Mouse (Mus musculus) lung, embryonic 14.5 days (tissue): ENCODE results near the gene Cyb561d1. TPM values are rescaled to one million over a fixed set of nuclear protein-coding genes. Genes with fewer than 3 reads are reported as not detected.

Experiments used
- ATAC-seq: fragments of 200-750 bp; cut with Nextera tagmentation; 2 replicates; pipeline ENCODE4 v1.8.0; 2017; ENCODE audit warnings: mild to moderate bottlenecking, moderate TSS enrichment, moderate library complexity; ENCODE audit not compliant: insufficient read depth
- DNase-seq: peaks from one replicate; pipeline ENCODE4 v3.0.0-alpha.2; 2015
- H3K27ac ChIP-seq: fragments of 300-500 bp; sonication (generic); 2 replicates; pipeline ENCODE4 v1.5.1; 2014; ENCODE audit warnings: low read depth, mild to moderate bottlenecking, moderate library complexity
- H3K27me3 ChIP-seq: fragments of 300-500 bp; sonication (generic); 2 replicates; pipeline ENCODE4 v1.6.1; 2014; ENCODE audit warnings: low read length, control low read depth; ENCODE audit not compliant: insufficient read depth
- H3K36me3 ChIP-seq: fragments of 300-500 bp; sonication (generic); 2 replicates; pipeline ENCODE4 v1.6.1; 2014; ENCODE audit warnings: control low read depth; ENCODE audit not compliant: insufficient read depth
- H3K4me1 ChIP-seq: fragments of 300-500 bp; sonication (generic); 2 replicates; pipeline ENCODE4 v1.6.1; 2014; ENCODE audit warnings: antibody characterized with exemption, control low read depth; ENCODE audit not compliant: insufficient read depth
- H3K4me2 ChIP-seq: fragments of 300-500 bp; sonication (generic); 2 replicates; pipeline ENCODE4 v1.6.1; 2014; ENCODE audit warnings: mild to moderate bottlenecking
- H3K4me3 ChIP-seq: fragments of 300-500 bp; sonication (generic); 2 replicates; pipeline ENCODE4 v1.5.1; 2014; ENCODE audit warnings: low read depth, low read length
- H3K9ac ChIP-seq: fragments of 300-500 bp; sonication (generic); 2 replicates; pipeline ENCODE4 v1.6.1; 2014
- H3K9me3 ChIP-seq: fragments of 300-500 bp; sonication (generic); 2 replicates; pipeline ENCODE4 v1.6.1; 2016; ENCODE audit warnings: low read depth, low read length, control low read depth
- CTCF ChIP-seq: IDR thresholded peaks from 2 replicates; pipeline ENCODE4 v1.5.1; 2016; ENCODE audit warnings: antibody characterized with exemption, low read depth
- WGBS: fragments of 180-500 bp; shearing (Covaris S2); extraction: QIAGEN DNeasy Blood & Tissue Kit; methylation state at CpG from one replicate; pipeline ENCODE4 v1.1.7; 2014; 5-methylcytosine and 5-hydroxymethylcytosine counted together
- polyA plus RNA-seq: library from polyadenylated mRNA; unstranded; fragments of >200 nt; fragmentation: Nextera tagmentation; extraction: Ambion mirVana; gene quantifications from 2 replicates; pipeline ENCODE4 v1.2.1, GENCODE M21; 2014

Cyb561d1 gene
- polyA plus RNA-seq, 1 experiment from 2014 or later = 2.0 TPM

DNA sequence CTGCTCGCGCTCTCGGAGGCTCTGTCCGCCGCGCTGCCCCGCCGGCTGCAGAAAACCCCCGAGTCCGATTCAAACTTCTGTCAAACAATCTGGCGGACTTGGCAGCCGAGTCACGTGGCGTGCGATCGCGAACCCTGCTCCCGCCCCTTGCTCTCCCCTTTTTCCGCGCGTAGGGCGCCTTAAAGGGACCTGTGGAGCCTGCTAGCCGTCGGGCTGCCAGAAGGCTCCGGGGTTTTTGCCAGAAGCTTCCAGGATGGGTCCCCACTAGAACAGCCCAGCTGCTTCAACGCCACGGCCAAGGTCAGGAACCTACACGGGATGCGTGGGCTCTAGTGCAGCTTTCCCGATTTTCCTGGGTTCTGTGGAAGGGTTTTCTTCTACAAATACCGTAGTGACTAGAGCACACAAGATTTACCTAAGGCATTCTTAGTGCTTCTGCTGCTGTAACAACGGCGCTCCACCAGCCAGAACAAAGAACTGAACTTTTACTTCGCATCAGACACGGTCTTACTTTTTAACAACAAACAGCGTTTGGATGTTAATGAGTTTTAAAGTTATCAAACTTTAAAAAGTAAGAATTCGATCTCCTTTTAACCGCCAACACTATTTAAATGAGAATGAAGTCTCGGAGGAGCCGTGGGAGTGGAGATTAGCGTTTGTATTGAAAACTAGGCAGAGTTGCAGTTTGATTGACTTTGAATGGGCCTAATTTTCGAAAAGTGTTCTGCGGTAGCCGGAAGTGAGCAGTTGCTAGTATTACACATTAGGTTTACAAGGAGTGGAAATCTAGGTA, 25.7 kb upstream of the Cyb561d1 start, which contains the start of gene Sypl2:
TSS of gene Sypl2 (minus strand) at position 91 of the 793 bp plus-strand sequence.
- Histone ChIP-seq H3K9ac (peak within 1 kb of the TSS; percentile 48), H3K4me1 (no peaks in the 10 kb centered on the region), H3K36me3 (no peaks in the 10 kb centered on the region), H3K4me2 (peak within 1 kb of the TSS; percentile 75), H3K9me3 (no peaks in the 10 kb centered on the region), H3K27ac (no peak within 1 kb of the TSS), H3K4me3 (peak within 1 kb of the TSS; percentile 45), H3K27me3 (peaks cover 40% of the 10 kb centered on the region)
- peak; percentile 74 for ATAC-seq
- WGBS = 5% methylated on average over 44 of the region's 44 CpGs
- TF ChIP-seq CTCF = no peak
- peak; percentile 74 for DNase-seq

DNA sequence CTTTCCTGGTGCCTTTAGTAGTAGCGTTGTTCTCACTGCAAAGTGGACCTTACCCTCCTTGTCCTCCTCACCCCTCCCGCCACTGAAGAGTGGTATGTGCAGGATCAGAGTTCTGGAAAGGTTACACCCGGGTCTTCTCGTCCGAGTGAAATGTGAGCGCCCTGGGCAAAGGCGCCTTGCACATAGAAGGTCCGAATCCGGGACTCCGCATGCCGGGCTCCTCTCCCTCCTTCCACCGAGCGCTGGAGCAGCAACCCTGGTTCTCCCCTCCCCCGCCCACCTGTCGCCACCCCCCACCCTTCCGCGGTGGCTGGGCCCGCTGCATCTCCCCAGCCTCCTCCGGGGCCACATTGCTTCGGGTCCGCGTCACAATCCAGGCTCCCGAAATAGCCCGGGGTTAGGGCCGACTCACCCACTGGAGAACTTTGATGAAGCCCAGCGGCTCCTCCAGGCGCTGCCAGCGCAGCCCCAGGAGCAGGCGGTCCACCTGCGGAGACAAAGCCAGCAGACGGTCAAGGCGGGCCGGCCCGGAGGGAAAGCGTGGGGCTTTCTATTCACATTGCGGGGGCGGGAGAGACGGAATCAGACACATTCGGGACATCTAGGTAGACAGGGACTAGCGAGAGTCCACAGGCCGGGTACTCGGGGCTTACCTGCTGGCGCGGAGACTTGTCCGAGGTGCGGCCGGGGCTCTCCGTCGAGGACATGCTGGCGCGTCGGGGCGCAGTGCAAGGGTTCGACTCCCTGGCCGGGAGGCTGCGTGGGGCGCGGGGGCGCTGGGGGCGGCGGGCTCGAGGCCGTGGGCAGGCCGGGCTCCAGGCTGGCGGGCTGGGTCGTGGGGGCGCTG, 24.9 kb upstream of the Cyb561d1 start:
- Histone ChIP-seq H3K9ac (peak overlapping the region; percentile 48), H3K4me3 (peak overlapping the region; percentile 45), H3K9me3 (no peaks in the 10 kb centered on the region), H3K36me3 (no peaks in the 10 kb centered on the region), H3K4me2 (peak overlapping the region; percentile 75), H3K27ac (no peak overlapping the region), H3K4me1 (no peaks in the 10 kb centered on the region), H3K27me3 (peaks cover 40% of the 10 kb centered on the region)
- DNase-seq = no peak
- WGBS = 2% methylated on average over 67 of the region's 67 CpGs
- ATAC-seq = peak; percentile 58
- no peak for TF ChIP-seq CTCF

DNA sequence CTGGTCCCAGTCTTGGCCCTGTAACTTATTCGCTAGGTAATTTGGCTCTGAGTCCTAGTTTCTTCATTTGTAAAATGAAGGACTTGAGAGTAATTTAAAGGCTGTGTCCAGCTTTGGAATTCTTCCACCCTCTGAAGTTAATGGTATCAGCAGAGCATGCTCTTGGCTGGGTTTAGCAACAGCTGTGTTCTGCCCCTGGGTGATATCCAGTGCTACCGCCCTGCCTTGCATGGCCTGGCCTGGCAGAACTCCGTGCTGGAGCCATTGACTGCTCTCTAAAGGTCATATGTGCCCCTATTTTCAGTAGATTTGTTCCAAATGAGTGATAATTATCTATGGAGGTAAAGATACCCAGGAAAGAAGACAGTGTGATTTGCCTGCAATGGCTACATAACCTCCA, 19.6 kb upstream of the Cyb561d1 start:
- no peaks in the 10 kb centered on the region for H3K9me3 ChIP-seq
- no peak overlapping the region for H3K4me3 ChIP-seq
- TF ChIP-seq CTCF = no peak
- no peaks in the 10 kb centered on the region for H3K36me3 ChIP-seq
- no peak overlapping the region for H3K4me2 ChIP-seq
- H3K4me1 ChIP-seq = no peaks in the 10 kb centered on the region
- DNase-seq (no peak), ATAC-seq (no peak)
- no peak overlapping the region for H3K9ac ChIP-seq
- 75% methylated on average over 3 of the region's 3 CpGs for WGBS
- H3K27ac ChIP-seq = no peak overlapping the region
- H3K27me3 ChIP-seq = peaks cover 19% of the 10 kb centered on the region

DNA sequence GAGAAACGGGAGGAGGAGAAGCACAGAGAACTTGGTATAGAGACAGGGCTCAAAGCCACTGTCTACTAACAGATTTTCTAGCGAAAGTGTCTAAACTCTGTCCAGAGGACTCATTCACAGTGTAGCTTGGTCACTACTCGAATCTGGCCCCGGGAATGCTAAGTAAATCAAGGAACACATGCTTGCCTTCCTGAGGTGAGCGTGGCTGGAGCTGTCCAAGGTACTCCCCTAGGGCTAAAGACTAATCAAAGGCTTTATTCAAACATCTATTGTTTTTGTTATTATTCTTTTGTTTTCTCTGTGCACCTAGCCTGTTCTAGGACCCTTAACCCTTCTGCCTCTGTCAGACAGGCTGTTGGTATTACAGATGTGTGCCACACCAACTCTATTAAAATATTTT, 13.7 kb upstream of the Cyb561d1 start:
- ATAC-seq (no peak), DNase-seq (peak; percentile 78)
- no peaks in the 10 kb centered on the region for H3K36me3 ChIP-seq
- WGBS = 13% methylated on average over 5 of the region's 5 CpGs
- no peak for TF ChIP-seq CTCF
- no peak overlapping the region for H3K4me2 ChIP-seq
- no peaks in the 10 kb centered on the region; the same call in 1 of the 2 replicates for H3K4me1 ChIP-seq
- H3K9ac ChIP-seq = no peak overlapping the region
- no peak overlapping the region for H3K27ac ChIP-seq
- H3K9me3 ChIP-seq = no peaks in the 10 kb centered on the region
- H3K27me3 ChIP-seq = no peaks in the 10 kb centered on the region
- no peak overlapping the region for H3K4me3 ChIP-seq

DNA sequence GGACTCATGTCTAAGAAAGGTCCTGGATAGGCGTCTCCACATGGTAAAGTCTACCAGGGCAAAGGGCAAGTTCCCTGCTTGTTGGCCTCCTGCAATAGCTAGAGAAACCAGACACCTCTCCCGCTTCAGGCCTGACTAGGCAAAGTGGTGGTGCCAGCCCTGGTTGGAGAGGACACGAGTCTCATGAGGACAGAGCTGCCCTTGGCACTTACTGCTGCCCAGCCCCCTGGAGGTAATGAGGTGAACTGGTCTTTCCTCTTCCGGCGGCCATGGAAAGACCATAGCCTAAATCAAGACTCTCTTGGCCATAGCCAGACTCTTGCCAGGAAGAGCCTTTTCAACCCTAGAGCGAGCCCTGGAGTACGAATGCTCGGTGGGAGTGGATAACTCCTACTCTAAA, 11.4 kb upstream of the Cyb561d1 start:
- H3K4me2 ChIP-seq = no peak overlapping the region
- no peak for ATAC-seq
- DNase-seq = no peak
- H3K9ac ChIP-seq = no peak overlapping the region
- H3K4me3 ChIP-seq = no peak overlapping the region
- H3K27ac ChIP-seq = no peak overlapping the region
- 74% methylated on average over 8 of the region's 8 CpGs for WGBS
- H3K9me3 ChIP-seq = no peaks in the 10 kb centered on the region
- peak; percentile 30 for TF ChIP-seq CTCF
- H3K27me3 ChIP-seq = no peaks in the 10 kb centered on the region
- peaks cover 3% of the 10 kb centered on the region; the same call in 1 of the 2 replicates for H3K4me1 ChIP-seq
- H3K36me3 ChIP-seq = peaks cover 2% of the 10 kb centered on the region; the same call in 1 of the 2 replicates

DNA sequence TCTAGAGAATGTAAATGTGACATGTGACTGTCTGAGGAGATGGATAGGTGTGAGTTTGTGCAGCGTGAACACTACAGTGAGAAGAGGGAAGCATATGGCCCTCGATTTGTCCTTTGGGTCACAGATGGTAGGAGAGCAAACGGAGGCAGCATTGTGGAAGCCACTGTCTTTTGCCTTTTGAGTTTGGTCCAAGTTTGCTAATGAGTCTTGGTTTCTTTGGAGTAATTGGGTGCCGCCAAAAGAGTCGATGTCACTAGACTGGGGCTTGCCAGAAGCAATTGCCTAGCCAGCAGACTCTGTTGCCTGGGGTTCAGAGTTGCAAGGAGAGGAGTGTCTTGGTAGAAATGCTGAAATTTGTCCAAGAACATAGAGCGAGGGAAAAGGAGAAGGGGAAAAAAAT, 10.8 kb upstream of the Cyb561d1 start:
- DNase-seq = peak; percentile 52
- ATAC-seq = no peak
- WGBS = 61% methylated on average over 6 of the region's 6 CpGs
- Histone ChIP-seq H3K36me3 (peaks cover 4% of the 10 kb centered on the region), H3K9me3 (no peaks in the 10 kb centered on the region), H3K27me3 (no peaks in the 10 kb centered on the region), H3K4me1 (peaks cover 3% of the 10 kb centered on the region; the same call in 1 of the 2 replicates), H3K4me2 (no peak overlapping the region), H3K9ac (no peak overlapping the region), H3K27ac (no peak overlapping the region), H3K4me3 (no peak overlapping the region)
- no peak for TF ChIP-seq CTCF

DNA sequence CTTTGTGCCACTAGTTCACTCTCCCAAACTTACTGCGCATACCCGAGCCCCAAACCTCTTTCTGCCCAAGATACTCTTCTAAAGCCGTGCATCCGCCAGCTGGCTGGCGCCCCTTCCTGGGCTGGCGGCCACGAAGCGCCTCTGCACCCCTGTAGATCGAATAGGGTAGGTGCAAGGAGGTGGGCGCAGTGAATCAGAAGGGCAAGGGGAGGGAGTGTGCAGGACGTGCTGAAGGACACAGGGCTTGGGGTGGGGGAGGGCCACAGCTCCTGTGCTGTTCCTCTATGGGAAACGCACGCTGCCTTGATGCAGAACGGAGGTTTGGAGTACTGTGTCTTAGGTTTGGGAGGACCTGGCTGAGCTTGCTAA, 9.7 kb upstream of the Cyb561d1 start, which contains the start of gene Atxn7l2:
TSS of gene Atxn7l2 (minus strand) at position 164 of the 369 bp plus-strand sequence.
- H3K36me3 ChIP-seq = peaks cover 15% of the 10 kb centered on the region
- DNase-seq = no peak
- H3K4me1 ChIP-seq = peaks cover 3% of the 10 kb centered on the region; the same call in 1 of the 2 replicates
- no peaks in the 10 kb centered on the region for H3K27me3 ChIP-seq
- under 1% methylated on average over 14 of the region's 14 CpGs for WGBS
- peak; percentile 67 for TF ChIP-seq CTCF
- peak within 1 kb of the TSS; percentile 83 for H3K4me2 ChIP-seq
- H3K9ac ChIP-seq = peak within 1 kb of the TSS; percentile 82
- H3K9me3 ChIP-seq = no peaks in the 10 kb centered on the region
- peak within 1 kb of the TSS; percentile 62 for H3K4me3 ChIP-seq
- ATAC-seq = peak; percentile 81
- peak within 1 kb of the TSS; percentile 91 for H3K27ac ChIP-seq
